Mouse (Mus musculus) lung, postnatal 0 days (tissue): ENCODE measurements around the gene Gm17087.

Source experiments
- CTCF ChIP-seq: IDR thresholded peaks from 2 replicates; pipeline ENCODE4 v1.5.1; 2016; ENCODE audit warnings: antibody characterized with exemption, mild to moderate bottlenecking
- EP300 ChIP-seq: IDR thresholded peaks from 2 replicates; pipeline ENCODE4 v1.6.1; 2016; ENCODE audit warnings: antibody characterized with exemption, mild to moderate bottlenecking, control low read depth

GRCm38 (mm10) chr17:8528641-8529040, 38.1 kb downstream of the Gm17087 start:
- TF ChIP-seq CTCF (no peak), EP300 (no peak)
